Comparison of ENCODE assay signal across 20 mouse cellular contexts in the genomic region with DNA sequence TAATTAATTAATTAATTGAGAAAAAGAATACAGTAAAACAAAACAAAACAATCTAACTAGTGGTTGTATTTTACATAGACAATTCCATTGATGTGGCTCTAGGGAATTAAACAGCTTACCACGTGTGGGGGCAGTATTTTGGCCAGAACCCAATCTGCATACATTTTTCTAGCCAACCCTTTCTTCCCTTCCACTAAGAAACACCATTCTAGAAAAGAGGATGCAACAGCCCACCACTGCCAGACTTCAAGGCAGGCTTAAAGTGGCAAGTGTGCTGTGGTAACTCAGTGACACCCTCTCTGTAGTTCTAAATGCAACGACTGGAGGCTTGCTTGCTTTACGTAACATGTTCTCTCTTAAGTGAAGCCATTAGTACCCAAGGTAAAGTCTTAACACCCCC. TPM values are rescaled to one million over a fixed set of nuclear protein-coding genes. Genes with fewer than 3 reads are reported as not detected.
"Had no signal": no experiment of that assay in that cellular context is flagged by ENCODE, and none has a peak within 500 bp of the region (broad histone marks: within the 10 kb centered on the region; RNA-seq: fewer than 3 reads in every experiment).

No protein-coding gene starts in this region.

- H3K4me2 ChIP-seq: lung, embryonic 15.5 days; midbrain, embryonic 11.5 days; midbrain, embryonic 13.5 days; midbrain, embryonic 15.5 days; neural tube, embryonic 12.5 days; stomach, embryonic 15.5 days had no signal

- H3K9ac ChIP-seq: liver, postnatal 0 days; lung, embryonic 15.5 days; midbrain, embryonic 13.5 days; midbrain, embryonic 15.5 days; neural tube, embryonic 12.5 days; stomach, embryonic 15.5 days had no signal

- H3K27ac ChIP-seq: lung, embryonic 15.5 days; macrophage; midbrain, embryonic 13.5 days; midbrain, embryonic 15.5 days; neural tube, embryonic 12.5 days; stomach, embryonic 15.5 days; stomach, postnatal 0 days had no signal

- H3K36me3 ChIP-seq: lung, embryonic 15.5 days; midbrain, embryonic 13.5 days; midbrain, embryonic 15.5 days; neural tube, embryonic 12.5 days; stomach, embryonic 15.5 days had no signal

- H3K9me3 ChIP-seq: lung, embryonic 15.5 days; megakaryocyte, embryonic 14.5 days; midbrain, embryonic 13.5 days; midbrain, embryonic 15.5 days; neural tube, embryonic 12.5 days; stomach, embryonic 15.5 days had no signal

- H3K4me1 ChIP-seq: neural tube, embryonic 12.5 days; stomach, embryonic 15.5 days had no signal

- H3K4me3 ChIP-seq: lung, embryonic 15.5 days; megakaryocyte, embryonic 14.5 days; midbrain, embryonic 13.5 days; midbrain, embryonic 15.5 days; neural tube, embryonic 12.5 days; stomach, embryonic 15.5 days had no signal

- H3K27me3 ChIP-seq: lung, embryonic 15.5 days; midbrain, embryonic 13.5 days; midbrain, embryonic 15.5 days; neural tube, embryonic 12.5 days; stomach, embryonic 15.5 days had no signal

- DNase-seq: liver, postnatal 0 days; lung, postnatal 14 days; lung, postnatal 36 days; right cerebral cortex, postnatal 14 days; thymus, adult 2 months; thymus, postnatal 25 days; thymus, postnatal 4 days had no signal

- ATAC-seq: liver, postnatal 0 days; lung, postnatal 0 days; midbrain, embryonic 13.5 days; midbrain, embryonic 15.5 days had no signal

RNA-seq across cellular contexts. Expression of gene Cpvl, which starts 18.6 kb away (rescaled TPM):
- polyA plus RNA-seq: liver, postnatal 0 days; macrophage; midbrain, embryonic 11.5 days; midbrain, embryonic 13.5 days; midbrain, embryonic 15.5 days; neural tube, embryonic 12.5 days; neural tube, embryonic 14.5 days; spleen, adult 2 months; thymus, adult 2 months; urinary bladder, adult 2 months had no signal
